Mouse (Mus musculus) megakaryocyte, embryonic 14.5 days (primary cell): ENCODE data around the gene Nol7.

Source experiments
- FLI1 ChIP-seq: IDR thresholded peaks from 2 replicates; pipeline ENCODE4 v1.6.1; 2012; ENCODE audit warnings: low read length, inconsistent platforms, mixed read lengths
- GATA1 ChIP-seq: IDR thresholded peaks from 3 replicates; pipeline ENCODE4 v1.6.1; 2012; ENCODE audit warnings: mixed read lengths, low read length, inconsistent platforms, borderline replicate concordance

GRCm38 (mm10) chr13:43413611-43414010 is 15.4 kb downstream of the Nol7 start:
- TF ChIP-seq GATA1 (no peak), FLI1 (no peak)
